Mouse (Mus musculus) right cerebral cortex, adult 2 months (tissue): Measurements from ENCODE around the gene Cdiptos.
A peak's percentile ranks its signal among the peaks of the same experiment; 100 is the strongest.

ENCODE experiments used
- DNase-seq, 2 experiments: peaks; one replicate each; pipeline ENCODE4 v3.0.0; 2021 to 2022; ENCODE audit warnings: low spot score in 2 of 2

The Cdiptos gene

DNA sequence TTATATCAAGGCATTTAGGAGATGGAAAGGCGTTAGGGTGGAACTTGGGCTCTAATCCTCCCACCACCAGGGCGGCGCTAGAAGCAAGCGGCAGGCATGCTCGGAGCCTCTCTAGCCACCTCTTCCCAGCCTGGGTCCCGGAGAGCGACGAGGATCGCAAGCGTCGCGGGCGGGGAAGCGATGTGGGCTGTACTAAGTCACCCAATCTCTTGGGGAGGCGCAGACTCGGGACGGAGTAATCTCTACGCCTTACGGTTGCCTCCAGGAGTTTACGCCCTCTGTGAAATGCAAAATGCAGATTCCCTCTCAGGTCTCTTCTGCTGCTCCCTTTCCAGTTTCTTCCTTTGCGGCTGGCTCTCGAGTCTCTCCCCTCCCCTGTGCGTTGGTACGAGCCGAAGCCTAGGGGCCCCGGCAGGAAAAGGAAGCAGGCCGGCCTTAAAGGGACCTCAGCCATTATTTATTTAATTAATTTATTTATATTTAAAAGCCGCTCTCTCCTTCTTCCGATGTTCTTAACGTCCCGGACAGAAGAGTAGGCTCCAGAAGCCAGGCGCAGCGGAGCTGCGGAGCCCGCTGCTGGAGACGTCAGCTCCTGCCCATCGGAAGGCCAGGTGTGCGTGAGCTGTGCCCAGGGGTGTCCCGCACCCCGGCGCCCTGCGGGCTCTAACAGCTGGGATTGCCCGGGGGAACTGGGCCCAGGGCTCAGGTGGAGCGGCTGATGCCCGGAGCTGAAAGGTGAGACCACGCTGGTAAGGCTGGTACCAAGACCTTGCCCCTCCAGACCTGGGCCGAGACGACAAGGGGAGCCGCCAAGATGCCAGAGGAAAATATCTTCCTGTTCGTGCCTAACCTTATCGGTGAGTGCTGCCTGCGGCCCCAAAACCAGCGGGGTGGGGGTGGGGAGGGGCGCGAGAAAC lies at the start of gene Cdiptos:
TSS of gene Cdiptos (minus strand) at position 149 of the 917 bp plus-strand sequence.
- peak; percentile 96 to 98 for DNase-seq

DNA sequence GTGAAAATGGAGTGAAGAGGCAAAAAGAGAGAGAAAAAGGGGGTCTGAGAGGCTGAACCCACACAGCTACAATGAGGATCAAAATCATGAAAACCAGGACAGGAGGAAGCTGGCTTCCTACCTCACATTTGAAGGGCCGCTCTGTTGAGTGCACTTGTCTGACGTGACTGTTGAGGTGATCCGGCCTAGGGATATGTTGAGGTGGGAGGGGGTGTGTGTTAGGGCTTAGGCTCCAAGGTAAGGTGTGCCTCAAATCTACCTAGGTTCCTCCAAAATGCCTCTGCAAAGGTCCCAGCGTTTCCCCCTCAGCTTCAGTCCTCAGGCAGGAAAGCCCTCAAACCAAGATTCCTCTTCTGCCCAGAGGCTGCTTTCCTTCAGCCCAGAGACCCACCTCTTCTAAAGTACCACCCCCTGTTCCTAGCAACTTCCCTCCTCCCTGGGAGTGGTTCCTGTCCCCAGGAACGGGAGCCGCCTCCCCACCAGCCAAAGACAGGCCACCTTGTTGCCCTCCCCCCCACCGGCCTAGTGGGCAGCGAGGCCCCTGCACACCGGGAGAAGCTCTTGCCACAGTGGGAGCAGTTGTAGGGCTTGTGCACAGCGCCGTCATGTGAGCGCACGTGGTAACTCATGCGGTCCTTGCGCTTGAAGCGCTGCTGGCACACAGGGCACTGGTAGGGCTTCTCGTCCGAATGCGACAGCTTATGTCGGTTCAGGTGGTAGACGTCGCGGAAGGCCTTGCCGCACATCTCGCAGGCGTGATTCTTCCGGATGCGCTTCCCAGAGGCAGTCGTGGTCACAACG lies 49.1 kb upstream of the Cdiptos start:
- peak; percentile 78 to 83 for DNase-seq

DNA sequence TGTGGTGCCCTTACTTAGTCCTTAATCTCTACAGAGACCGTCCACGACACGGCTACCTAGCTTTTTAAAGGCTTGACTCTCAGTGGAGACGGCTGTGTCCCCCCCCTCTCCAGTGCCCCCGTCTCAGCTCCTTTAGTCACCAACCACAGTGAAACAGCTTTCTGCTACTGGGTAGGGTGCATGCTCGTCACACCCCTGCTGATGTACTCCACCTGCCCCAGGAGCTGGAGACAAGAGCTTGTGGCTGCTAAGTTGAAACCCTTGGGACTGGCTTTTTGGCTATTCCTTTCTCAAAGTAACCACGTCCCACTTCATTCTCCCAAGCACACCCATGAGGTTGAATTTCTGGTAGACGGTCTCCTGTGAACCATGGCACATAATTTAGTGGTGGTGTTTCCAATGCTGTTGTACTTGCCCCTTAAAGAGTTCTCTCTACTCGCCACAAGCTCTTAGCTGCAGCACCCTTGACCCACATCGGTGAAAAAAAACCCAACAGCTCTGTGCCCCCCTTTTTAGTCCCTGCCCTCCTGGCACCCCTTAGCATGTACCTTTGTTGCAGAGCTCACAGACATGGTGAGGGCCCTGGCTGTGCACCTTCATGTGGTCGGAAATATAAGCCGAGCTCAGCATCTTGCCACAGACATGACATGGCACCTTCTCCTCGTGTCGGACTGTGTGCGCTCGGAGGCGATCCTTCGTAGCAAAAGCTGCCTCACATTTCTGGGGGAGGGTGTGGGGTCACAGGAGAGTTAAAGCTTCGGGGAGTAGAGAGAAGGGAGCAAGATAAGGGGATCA lies 48.2 kb upstream of the Cdiptos start:
- DNase-seq: no peak

DNA sequence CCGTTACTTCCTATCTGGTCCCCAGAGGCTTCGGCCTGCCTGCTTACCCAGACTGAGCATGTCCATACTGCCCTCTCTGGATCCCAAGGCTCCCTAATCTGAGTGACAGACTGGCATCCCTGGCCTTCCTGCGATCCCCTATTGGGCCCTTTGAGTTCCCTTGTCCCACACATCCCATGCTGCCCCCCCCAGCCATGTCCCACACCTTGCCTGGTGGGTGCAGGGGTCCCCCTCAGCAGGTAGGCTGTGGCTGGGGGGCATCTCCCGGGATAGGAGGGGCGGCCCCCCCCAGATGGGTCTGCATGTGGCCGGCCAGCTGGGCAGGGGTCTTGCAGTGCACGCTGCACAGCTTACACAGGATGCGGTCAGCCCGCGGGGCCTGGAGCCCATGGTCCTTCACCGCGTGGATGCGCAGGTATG lies 47.4 kb upstream of the Cdiptos start:
- no peak for DNase-seq

DNA sequence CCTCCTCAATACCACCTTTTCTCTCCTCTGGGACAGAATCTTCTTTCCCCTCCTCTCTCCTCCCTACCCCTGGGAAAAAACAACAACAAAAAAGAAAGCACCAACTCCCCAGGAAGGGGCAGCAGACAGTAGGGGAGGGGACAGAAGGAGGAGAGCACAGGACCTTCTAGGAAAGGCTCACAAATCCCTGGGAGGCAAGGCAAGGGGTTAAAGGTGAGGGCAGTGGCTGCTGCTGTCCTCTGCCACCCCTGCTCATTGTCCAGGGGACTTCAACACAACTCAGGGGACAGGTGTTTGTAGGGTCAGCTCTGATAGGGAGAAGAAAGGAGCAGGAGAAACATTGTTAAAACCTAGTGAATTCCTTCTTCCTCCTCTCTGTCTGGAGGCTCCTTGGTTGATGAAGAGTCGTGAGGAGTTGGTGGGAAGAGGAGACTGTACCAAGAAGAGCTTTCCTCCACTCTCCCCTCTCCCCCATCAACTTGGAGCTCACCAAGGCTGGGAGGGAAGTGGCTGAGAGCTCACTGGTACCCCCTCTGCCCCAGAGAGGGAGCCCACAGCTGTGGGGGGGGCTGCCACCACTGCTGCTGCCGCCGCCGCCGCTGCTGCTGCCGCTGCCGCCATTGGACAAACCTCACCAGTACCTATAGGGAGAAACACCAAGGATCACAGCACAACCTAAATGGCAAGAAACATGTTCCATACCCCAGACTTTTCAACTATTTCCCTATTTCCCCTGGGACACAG lies 46.8 kb upstream of the Cdiptos start:
- no peak for DNase-seq

DNA sequence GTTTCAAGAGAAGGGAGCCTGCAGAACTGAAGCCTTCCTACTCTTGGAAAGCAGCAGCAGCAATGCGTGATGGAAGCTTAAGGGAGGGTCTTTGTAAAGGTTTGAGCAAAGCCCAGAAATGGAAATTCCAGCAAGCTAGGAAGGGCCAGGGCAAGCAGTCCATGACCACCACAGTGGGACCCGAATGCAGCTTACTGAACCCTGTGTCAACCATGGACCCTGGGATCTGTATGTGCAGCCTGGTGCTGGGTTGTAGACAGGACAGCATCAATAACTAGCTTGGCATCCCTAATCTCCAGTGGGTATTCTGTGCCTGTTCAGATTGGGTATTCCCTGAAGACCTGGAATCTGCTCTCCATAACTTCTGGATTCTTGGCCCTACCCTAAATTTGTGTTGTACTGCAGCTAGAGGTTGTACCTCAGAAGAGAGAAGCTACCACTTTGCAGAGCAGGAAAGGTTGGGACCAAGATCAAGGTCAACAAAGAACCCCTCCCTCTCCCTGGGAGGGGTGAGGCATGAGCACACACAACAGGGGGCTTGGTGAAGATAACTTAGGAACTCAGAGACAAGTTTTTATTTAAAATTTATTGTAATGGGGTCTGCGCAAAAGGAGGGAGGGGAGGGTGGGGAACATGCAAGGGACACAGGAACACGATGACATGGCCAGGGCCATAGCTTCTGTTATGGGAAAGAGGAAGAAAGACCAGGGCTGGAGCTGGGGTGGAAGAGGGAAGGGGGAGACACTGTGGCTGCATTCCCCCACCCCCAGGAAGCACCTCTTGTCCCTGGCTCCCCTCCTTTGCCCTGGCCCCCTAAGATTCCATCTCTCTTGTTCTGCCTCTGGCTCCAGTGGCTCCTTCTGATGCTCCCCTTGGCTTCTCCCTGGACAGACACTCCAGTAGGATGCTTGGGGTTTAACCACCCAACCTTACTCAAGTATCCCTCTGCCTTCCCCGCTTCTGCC lies 45.9 kb upstream of the Cdiptos start:
- DNase-seq: no peak

DNA sequence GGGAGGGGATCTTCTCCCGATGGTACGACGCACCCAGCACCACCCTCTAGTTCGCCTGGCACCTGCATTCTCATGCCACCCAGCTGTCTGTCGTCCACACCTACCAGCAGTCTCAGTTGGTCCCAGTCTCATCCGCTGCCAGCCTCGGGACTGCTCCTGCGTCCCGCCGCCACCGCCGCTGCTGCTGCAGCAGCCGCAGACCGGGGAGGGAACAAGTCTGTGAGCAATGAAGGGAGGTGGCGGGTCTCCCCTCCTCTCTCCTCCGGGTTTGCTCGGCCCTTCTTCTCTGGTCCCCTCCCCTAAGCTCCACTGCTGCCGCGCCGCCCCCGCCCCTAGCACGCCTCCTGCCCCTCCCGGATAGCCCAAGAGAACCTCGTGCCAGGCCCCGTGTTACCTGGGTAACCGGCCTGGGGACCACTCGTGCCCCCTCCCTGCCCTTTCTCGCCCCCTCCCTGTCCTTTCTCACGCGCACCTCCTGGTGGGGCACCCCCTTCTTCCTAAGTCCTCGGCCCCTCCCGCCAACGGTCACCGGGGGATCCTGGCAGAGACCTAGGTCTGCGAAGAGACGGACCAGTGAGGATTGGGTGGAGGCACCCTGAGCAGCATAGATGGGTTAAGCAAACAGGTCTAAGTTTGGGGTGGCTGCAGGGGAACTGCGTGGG lies 45.1 kb upstream of the Cdiptos start, which contains the start of the genes Gm42742 and Prrt2:
TSS of gene Gm42742 (minus strand) at position 197 of the 662 bp plus-strand sequence.
TSS of gene Prrt2 (minus strand) at position 311 of the 662 bp plus-strand sequence.
- peak; percentile 64 to 71 for DNase-seq

DNA sequence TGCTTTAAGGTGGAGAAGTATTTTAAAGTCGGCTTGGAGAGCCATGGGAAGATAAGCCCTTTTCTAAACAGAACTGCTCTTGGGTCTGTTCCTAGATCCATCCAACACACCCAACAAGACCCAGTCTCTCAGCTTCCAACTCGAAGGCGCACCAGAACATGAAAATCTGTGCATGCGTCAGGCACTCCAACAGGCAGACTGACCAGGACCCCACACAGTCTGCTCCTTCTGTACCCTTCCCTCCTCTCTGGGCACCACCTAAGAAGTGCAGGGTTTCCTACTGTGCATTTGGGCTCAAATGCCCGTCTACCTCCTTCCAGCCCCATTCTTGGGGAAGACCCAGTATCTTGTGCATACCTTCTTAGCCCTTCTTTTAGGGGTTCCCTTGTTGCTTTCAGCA lies 44.6 kb upstream of the Cdiptos start:
- DNase-seq: peak; percentile 22 to 35

DNA sequence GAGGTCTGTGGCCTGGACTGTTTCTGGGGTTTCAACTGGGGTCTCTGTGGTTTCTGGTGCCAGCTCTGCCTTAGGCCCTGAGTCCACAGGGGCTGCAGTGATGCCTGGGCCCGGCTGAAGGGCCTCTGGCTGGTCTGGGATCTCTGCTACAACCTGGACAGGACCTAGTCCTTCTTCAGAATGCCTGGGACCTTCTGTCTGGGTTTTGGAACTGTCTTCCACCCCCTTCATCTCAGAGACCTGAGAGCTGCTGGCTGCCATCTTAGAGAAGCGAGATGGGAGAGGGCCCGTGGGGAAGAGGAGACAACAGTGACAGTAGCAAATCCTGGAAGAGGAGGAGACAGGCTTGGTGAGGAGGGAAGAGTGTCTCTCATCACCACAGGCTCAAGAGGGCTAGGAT lies 44.1 kb upstream of the Cdiptos start:
- DNase-seq: peak in 1 of 2 experiments; percentile 29

DNA sequence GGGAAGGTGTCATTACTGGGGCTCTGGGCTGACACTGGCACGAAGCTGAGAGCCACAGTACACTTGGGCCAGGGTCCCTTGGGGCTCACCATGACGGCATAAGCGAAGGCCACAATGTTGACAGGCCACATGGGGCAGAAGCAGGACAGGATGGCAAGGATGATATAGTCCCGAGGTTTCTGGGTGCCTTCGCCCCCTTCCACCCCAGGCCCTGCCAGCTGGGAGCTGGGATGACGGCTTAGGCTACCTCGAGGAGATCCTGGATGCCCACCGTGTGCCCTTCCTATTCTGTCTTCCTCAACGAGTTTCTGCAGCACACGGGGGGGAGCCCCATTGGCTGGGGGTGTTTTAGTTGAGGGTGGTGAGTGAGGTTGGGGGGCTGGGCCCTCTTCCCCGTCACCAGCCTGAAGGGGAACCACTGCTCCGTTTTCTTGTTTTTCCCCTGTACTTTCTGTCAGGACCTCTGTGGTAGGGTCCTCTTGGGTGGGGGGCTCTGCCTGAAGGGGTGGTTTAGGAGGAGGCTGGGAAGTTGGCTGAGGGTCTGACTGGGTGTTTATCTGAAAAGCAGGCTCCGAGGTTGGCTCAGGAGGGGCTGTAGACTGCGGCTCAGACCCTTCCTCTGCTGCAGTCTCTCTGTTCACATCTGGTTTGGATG lies 43.5 kb upstream of the Cdiptos start:
- DNase-seq: no peak

DNA sequence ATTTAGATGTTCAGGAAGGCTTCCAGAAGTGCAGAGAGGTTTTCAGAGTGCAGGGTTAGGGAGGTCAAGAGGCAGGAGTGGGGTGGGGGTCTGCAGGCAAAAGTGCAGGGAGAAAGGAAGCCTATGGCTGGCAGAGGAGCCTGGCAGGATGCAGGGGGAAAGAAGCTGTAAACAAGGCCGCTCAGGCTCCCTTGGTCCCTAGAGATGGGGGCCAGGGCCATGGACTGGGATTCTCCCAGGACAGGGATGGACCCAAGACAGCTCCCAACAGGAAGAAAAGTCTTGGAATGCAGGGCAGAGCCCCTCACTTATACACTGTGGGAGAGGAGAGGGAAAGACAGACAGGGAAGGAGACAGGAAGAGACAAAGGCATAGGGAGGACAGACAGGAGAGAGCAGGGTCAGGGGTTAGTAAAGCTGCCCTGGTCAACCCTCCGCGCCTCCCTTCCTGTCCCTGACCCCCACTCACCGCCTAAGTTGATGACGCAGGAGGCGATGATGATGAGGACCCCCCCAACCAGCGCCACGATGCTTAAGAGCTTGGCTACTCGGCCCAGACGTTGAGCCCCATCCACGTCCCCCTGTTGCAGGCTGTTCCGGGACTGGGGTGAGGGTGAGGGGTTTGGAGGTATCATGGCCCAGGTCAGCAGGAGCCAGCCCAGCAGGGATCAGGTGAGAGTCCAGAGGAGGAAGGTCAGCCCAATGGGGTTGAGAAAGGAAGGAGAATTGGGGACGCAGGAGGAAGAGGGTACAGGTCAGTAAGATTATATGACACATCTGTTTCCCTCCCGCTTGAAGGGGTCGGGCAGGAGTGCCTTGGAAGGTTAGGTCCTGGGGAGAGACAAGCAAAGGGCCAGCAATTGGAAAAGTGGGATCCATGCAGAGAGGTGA lies 42.8 kb upstream of the Cdiptos start:
- DNase-seq: no peak

DNA sequence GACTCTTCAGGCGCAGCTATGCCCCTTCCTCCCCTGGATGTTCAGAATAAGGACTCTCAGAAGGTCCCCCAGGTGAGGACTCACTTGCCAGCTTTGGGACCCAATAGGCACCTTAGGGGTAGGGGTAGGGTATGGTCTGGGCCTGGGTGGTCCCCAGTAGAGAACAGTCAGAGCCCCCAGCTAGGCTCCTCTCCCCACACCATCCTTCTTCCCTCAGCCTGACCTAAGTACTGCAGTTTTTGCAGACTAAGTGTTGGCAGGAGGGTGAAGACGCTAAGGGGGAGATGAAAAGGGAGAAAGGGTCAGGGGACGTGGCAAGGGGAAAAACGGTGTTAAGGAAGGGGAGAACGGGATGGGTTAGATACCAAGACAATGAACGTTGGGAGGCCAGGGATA lies 42.0 kb upstream of the Cdiptos start:
- DNase-seq: no peak

DNA sequence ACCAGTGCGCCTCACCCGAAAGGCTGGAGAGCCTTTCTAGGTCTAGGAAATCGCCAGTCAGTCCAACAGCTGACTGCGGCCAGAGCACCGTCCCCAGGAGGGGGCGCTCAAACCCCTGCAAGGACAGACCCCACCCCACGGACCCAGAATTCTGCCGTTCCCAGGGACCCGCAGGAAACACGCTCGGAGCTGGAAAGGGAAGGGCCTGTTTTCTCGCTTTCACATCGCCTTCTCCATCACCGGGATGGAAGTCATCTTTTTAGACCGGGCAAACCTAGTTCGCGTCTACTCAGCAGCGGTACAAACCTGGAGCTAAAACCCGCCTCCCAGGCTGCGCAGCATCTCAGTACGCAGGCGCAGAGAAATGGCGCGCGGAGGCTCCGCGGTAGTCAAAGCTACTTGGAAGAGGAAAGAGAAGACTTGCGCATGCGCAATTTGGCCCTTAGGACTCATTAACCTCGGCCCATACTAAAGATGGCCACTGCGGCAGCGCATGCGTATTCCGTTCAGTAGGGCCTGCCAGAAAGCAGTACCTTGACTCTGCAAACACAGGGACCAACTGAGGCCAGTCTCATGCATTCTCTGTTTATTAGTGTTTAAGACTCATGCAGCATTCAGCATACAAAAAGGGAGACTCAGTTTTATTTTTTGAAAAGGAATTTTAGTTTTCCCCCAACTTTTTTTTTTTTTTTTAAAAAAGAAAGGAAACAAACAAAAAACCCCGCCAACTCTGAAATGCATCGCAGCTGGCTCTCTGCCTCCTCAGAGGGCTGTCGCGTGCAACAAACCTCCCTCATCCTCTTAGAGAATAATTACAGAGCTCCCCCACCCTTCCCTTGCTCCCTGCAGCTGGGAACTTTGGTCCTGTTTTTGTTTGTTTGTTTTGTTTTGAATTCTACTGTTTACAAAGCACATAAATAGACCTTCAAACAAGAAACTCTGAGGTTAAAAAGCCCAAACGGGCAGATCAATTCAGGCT lies 41.4 kb upstream of the Cdiptos start, which contains the start of gene Pagr1a:
TSS of gene Pagr1a (minus strand) at position 382 of the 979 bp plus-strand sequence.
- peak; percentile 97 to 98 for DNase-seq

DNA sequence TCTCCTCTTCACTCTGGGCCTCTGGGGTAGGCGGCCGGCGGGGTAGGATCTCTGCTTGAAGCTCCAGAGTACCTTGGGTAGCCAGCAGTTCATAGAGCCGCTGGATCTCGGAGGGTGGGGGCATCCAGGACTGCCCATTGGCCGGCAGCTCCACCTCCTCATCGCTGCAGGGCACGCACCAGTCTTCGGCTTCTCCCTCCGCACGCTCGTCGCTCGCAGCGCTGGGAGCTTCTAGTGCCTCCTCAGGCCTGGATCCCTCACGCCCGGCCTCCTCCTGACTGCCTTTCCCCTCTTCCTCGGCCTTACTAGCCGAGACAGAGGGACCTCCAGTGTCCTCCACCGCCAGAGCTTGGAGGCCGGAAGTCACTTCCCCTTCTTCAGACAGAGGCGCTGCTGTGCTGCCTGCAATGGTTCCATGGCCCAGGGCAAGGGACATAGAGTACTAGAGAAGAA lies 40.6 kb upstream of the Cdiptos start:
- peak; percentile 55 to 69 for DNase-seq

DNA sequence TGATC lies 40.4 kb upstream of the Cdiptos start, which contains the start of gene Pagr1b:
TSS of gene Pagr1b (minus strand) at position 4 of the 5 bp plus-strand sequence.
- no peak for DNase-seq

DNA sequence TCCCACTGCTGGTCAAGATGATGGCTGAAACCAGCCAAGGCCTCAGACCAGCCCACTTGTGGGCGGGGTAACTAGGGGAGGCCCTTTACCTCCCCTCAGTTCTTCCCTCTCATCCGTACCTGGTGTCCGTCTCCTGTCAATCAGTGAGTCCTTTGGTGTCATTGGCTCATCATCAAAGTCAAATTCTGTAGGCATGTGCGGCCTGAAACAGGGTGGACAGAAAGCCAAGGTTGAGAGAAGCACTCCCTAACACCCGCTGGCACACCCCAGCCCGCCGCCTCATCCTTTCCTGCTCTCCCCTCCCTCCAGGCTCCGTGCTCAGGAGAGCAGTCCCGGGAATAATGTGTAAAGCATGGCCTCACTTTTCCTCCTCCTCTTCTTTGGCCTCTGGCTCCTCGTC lies 40.2 kb upstream of the Cdiptos start:
- no peak for DNase-seq

DNA sequence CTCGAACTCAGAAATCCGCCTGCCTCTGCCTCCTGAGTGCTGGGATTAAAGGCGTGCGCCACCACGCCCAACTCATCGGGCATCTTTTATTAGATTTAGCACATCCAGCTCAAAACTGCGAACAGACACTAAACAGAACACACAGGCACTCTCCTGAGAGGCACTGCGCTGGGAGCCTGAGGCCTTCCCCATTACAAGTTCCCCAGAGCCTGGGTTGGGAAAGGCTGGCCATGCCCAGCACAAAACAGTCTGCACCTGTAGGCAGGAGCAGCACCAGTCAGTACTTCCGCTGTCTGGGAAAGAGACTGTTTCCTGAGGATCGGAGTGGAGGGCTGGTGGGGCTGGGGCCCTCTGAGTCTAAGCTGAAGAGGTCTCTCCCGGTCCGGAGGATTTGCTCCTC lies 39.1 kb upstream of the Cdiptos start:
- DNase-seq: no peak
